8 mouse cellular contexts compared by ENCODE assay signal in the genomic region with DNA sequence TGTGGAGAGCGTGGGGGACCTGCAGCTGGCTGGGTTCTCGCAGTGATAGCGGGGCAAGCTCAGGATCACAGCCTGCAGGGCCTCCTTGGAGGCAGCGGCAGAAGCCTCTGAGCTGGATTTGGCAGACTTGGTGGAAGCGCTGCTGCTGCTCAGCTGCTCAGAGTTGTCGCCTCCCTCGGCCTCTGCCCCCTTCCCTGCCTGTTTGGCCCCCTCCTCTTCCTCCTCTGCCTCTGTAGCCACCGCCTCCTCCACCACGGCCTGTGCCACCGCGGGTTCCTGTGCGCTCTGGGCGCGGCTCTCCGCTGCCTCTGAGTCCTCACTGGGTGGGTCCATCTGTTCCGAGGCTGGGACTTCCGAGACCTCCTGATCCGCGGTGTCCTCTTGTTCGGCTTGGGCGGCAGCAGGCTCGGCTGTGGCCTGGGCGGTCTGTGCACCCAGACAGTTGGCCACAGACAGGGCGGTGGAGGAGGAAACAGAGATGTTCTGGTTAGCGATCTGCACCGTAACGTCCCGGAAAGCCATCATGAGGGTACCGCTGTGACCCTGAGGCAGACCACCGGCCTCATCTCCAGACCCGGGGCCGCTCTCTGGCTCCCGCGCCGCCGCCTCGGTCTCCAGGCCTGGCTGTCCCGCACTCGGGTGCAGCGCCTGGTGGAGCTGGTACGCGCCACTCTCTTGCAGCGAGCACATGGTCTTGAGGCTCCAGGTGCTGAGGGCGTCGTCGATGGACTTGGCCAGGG.
DNase-seq lines count a peak whose midpoint lies in the region; ATAC-seq and TF ChIP-seq lines count a peak whose summit lies in the region.

No protein-coding gene starts in this region.

- H3K36me3 ChIP-seq in kidney, adult 2 months (ENCODE audit: control insufficient read depth, insufficient read depth, low read length), result no peaks in the 10 kb centered on the region
- no peaks in the 10 kb centered on the region for H3K36me3 ChIP-seq in embryonic facial prominence, embryonic 10.5 days (replicated peaks)
- no peaks in the 10 kb centered on the region for H3K36me3 ChIP-seq in hindbrain, embryonic 11.5 days (ENCODE audit: control insufficient read depth, insufficient read depth, low read length)

- no peaks in the 10 kb centered on the region for H3K4me1 ChIP-seq in kidney, adult 2 months (ENCODE audit: control insufficient read depth, insufficient read depth, low read length)
- H3K4me1 ChIP-seq in embryonic facial prominence, embryonic 10.5 days, result peaks cover 15% of the 10 kb centered on the region
- H3K4me1 ChIP-seq in hindbrain, embryonic 11.5 days (replicated peaks; ENCODE audit: control insufficient read depth, insufficient read depth, low read length), result peaks cover 2% of the 10 kb centered on the region; the same call in 1 of the 2 replicates

- peak overlapping the region; percentile 31; the same call in 1 of the 2 replicates for H3K9ac ChIP-seq in hindbrain, embryonic 11.5 days (ENCODE audit: low read depth, low read length)

- DNase-seq in kidney, postnatal 4 days, result peak; percentile 4 to 11
- DNase-seq in kidney, adult 2 months, result no peak
- DNase-seq in embryonic facial prominence, embryonic 10.5 days (ENCODE audit: low spot score), result peak; percentile 53
- peak; percentile 43 for DNase-seq in hindbrain, embryonic 11.5 days (ENCODE audit: low spot score)
- peak; percentile 66 for DNase-seq in neural tube, embryonic 10.5 days (ENCODE audit: extremely low spot score, low spot score)
- no peak for DNase-seq in MN1 (ENCODE audit: low spot score)
- no peak for DNase-seq in right cerebral cortex, postnatal 4 days
- no peak for DNase-seq in cerebellum, postnatal 10 days

- WGBS in kidney, adult 2 months, result 2% methylated on average over 46 of the region's 46 CpGs
- WGBS in embryonic facial prominence, embryonic 10.5 days, result 1% methylated on average over 46 of the region's 46 CpGs
- 2% methylated on average over 44 of the region's 46 CpGs for WGBS in hindbrain, embryonic 11.5 days

- peak overlapping the region; percentile 34 for H3K4me2 ChIP-seq in hindbrain, embryonic 11.5 days (replicated peaks; ENCODE audit: low read depth, low read length)

- H3K27ac ChIP-seq in kidney, adult 2 months (ENCODE audit: insufficient read depth, low read depth, low read length), result no peak overlapping the region
- no peak overlapping the region for H3K27ac ChIP-seq in embryonic facial prominence, embryonic 10.5 days (replicated peaks)
- no peak overlapping the region for H3K27ac ChIP-seq in hindbrain, embryonic 11.5 days (ENCODE audit: low read depth, low read length)

- H3K27me3 ChIP-seq in kidney, adult 2 months (replicated peaks; ENCODE audit: control insufficient read depth, insufficient read depth, low read length), result no peaks in the 10 kb centered on the region
- H3K27me3 ChIP-seq in embryonic facial prominence, embryonic 10.5 days (replicated peaks; ENCODE audit: low read depth, poor library complexity, severe bottlenecking), result peaks cover 70% of the 10 kb centered on the region
- peaks cover 36% of the 10 kb centered on the region for H3K27me3 ChIP-seq in hindbrain, embryonic 11.5 days (ENCODE audit: control insufficient read depth, insufficient read depth, low read length)

- TF ChIP-seq CTCF in kidney, adult 2 months (conservative IDR thresholded peaks at IDR 0.05; ENCODE audit: insufficient read depth, insufficient read length, low read depth, low read length), result no peak

- no peak overlapping the region for H3K4me3 ChIP-seq in kidney, adult 2 months (ENCODE audit: insufficient read depth, low read depth, low read length)
- peak overlapping the region; percentile 56 for H3K4me3 ChIP-seq in embryonic facial prominence, embryonic 10.5 days
- peak overlapping the region; percentile 25 for H3K4me3 ChIP-seq in hindbrain, embryonic 11.5 days (ENCODE audit: low read depth, low read length)

- TF ChIP-seq POLR2A in kidney, adult 2 months (IDR thresholded peaks at IDR 0.05; ENCODE audit: low read depth, low read length), result no peak

- H3K9me3 ChIP-seq in embryonic facial prominence, embryonic 10.5 days, result 0 out of 2 replicates have a peak, but pooled peaks cover 2% of the 10 kb centered on the region
- H3K9me3 ChIP-seq in hindbrain, embryonic 11.5 days (ENCODE audit: control insufficient read depth, low read length), result no peaks in the 10 kb centered on the region

- ATAC-seq in hindbrain, embryonic 11.5 days (ENCODE audit: low FRiP score), result peak; percentile 55

Comparison
In these comparisons a context has a peak if more than half of its experiments do, and no peak if none do; other contexts are left out.
1. DNase-seq: peak in kidney, postnatal 4 days (2 of 2), embryonic facial prominence, embryonic 10.5 days (single experiment), hindbrain, embryonic 11.5 days (single experiment) and neural tube, embryonic 10.5 days (single experiment); none in kidney, adult 2 months (single experiment), MN1 (single experiment), right cerebral cortex, postnatal 4 days (single experiment) and cerebellum, postnatal 10 days (0 of 2).